Mouse (Mus musculus) liver, embryonic 12.5 days (tissue): ENCODE measurements around the gene Flna. TPM values are rescaled to one million over a fixed set of nuclear protein-coding genes. Genes with fewer than 3 reads are reported as not detected.

Experiments used
- microRNA-seq: library from miRNA; unstranded; fragments of <30 nt; microRNA quantifications from one replicate; pipeline ENCODE4, GENCODE M21; 2017
- polyA plus RNA-seq: library from polyadenylated mRNA; unstranded; fragments of >200 nt; fragmentation: Nextera tagmentation; extraction: Ambion mirVana; gene quantifications from 2 replicates; pipeline ENCODE4 v1.2.1, GENCODE M21; 2016

Flna gene
- polyA plus RNA-seq, 1 experiment from 2014 or later: 79.2 TPM

Small RNA genes within 50 kb of the gene (microRNA-seq; reads per million reads assigned to microRNA genes)
- gene Mir7091: 1.4 reads per million

Other genes starting within 250 kb of the Flna start
- gene Irak1, start 225.9 kb downstream of the Flna start, polyA plus RNA-seq: 44.6 and 45.8 TPM in 2 replicates
- gene Opn1mw, start 122.4 kb downstream of the Flna start, polyA plus RNA-seq: not detected in 2 replicates
- 8.1 and 9.4 TPM in 2 replicates for gene Mecp2, start 114.5 kb downstream of the Flna start, polyA plus RNA-seq
- gene Tex28, start 82.0 kb downstream of the Flna start, polyA plus RNA-seq: not detected in 2 replicates
- gene Tktl1, start 72.6 kb downstream of the Flna start, polyA plus RNA-seq: not detected in 2 replicates
- 10.1 and 11.6 TPM in 2 replicates for gene Emd, start 4.9 kb upstream of the Flna start, polyA plus RNA-seq
- 624 and 688 TPM in 2 replicates for gene Rpl10, start 21.0 kb upstream of the Flna start, polyA plus RNA-seq
- gene Taz, start 32.1 kb upstream of the Flna start, polyA plus RNA-seq: 33.4 and 36.5 TPM in 2 replicates
- 19.8 and 21.6 TPM in 2 replicates for gene Dnase1l1, start 32.5 kb upstream of the Flna start, polyA plus RNA-seq
- gene Atp6ap1, start 47.3 kb upstream of the Flna start, polyA plus RNA-seq: 76.4 and 77.9 TPM in 2 replicates
- gene Gdi1, start 55.2 kb upstream of the Flna start, polyA plus RNA-seq: 64.1 and 78.8 TPM in 2 replicates
- gene Fam50a, start 63.2 kb upstream of the Flna start, polyA plus RNA-seq: 44.3 and 44.5 TPM in 2 replicates
- gene Plxna3, start 79.2 kb upstream of the Flna start, polyA plus RNA-seq: 2.4 and 2.6 TPM in 2 replicates
- 67.1 and 69.0 TPM in 2 replicates for gene Lage3, start 103.8 kb upstream of the Flna start, polyA plus RNA-seq
- 50.1 and 50.7 TPM in 2 replicates for gene Ubl4a, start 123.4 kb upstream of the Flna start, polyA plus RNA-seq
- 9.7 and 9.9 TPM in 2 replicates for gene Slc10a3, start 123.5 kb upstream of the Flna start, polyA plus RNA-seq
- gene Fam3a, start 143.5 kb upstream of the Flna start, polyA plus RNA-seq: 10.7 and 12.4 TPM in 2 replicates
- gene Ikbkg, start 143.5 kb upstream of the Flna start, polyA plus RNA-seq: 21.6 and 22.4 TPM in 2 replicates
- gene G6pdx, start 179.4 kb upstream of the Flna start, polyA plus RNA-seq: 56.5 and 60.4 TPM in 2 replicates
- not detected in 2 replicates for gene Gm6880, start 231.6 kb upstream of the Flna start, polyA plus RNA-seq